Mouse (Mus musculus): ENCODE measurements around the gene Rhebl1. TPM values are rescaled to one million over a fixed set of nuclear protein-coding genes. Genes with fewer than 3 reads are reported as not detected.

The Rhebl1 gene
- polyA plus RNA-seq, 1 experiment: 4.6 TPM

- Histone ChIP-seq H3K27me3 (ENCODE audit: control insufficient read depth, insufficient read depth, low read length) (no peaks in the 10 kb centered on the region), H3K27ac (ENCODE audit: control insufficient read depth, insufficient read depth, low read depth, low read length) (no peak overlapping the region; the same call in 1 of the 2 replicates), H3K36me3 (ENCODE audit: control insufficient read depth, insufficient read depth, low read length) (no peaks in the 10 kb centered on the region; the same call in none of the 2 replicates), H3K4me3 (ENCODE audit: control insufficient read depth, low read depth, low read length) (peak overlapping the region; percentile 68), H3K4me1 (ENCODE audit: control insufficient read depth, insufficient read depth, low read length) (peaks cover 30% of the 10 kb centered on the region)
- TF ChIP-seq POLR2A (IDR thresholded peaks at IDR 0.05; ENCODE audit: control insufficient read depth, low read depth, low read length) (no peak), CTCF (IDR thresholded peaks at IDR 0.05; ENCODE audit: control insufficient read depth, insufficient read depth, insufficient replicate concordance, low read depth, low read length) (no peak)
Observed at GRCm38 (mm10) chr15:98869342-98870178, 24.8 kb downstream of the Rhebl1 start.

DNA sequence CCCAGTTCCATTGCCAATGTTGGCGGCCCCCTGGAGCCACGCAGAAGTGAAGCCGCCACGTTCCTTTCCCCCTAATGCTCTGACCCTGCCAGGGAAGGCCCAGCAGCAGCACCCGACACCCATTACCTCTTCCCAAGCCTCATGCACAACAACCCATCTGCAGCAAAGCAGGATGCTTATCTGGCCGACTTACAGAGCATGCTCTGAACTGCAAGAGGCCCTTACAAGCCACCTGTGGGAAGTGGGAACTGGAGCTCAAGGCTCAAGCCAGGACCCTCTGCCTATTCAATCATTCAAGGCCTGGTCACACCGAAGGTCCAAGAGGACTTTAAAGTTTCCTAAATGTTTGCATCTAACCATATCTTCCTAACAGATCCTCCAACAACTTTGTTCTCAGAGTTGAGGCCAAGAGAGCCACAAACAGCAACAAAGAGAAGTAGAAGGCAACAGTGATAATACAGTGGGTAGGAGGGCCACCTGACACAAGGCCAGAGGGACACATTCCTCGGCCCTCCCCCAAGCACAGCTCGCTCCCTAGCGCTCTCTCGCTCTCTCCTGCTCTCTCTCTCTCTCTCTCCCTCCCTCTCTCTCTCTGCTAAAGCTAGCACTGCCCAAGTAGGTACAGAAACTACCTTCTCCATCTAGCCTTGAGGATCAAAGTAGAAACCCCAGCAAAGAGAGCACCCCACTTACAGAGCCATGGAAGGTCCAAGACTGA, 25.8 kb downstream of the Rhebl1 start:
- no peak overlapping the region; the same call in none of the 2 replicates for H3K27ac ChIP-seq (ENCODE audit: control insufficient read depth, insufficient read depth, low read depth, low read length)
- TF ChIP-seq CTCF (IDR thresholded peaks at IDR 0.05; ENCODE audit: control insufficient read depth, insufficient read depth, insufficient replicate concordance, low read depth, low read length): no peak
- no peak for TF ChIP-seq POLR2A (IDR thresholded peaks at IDR 0.05; ENCODE audit: control insufficient read depth, low read depth, low read length)
- H3K27me3 ChIP-seq (ENCODE audit: control insufficient read depth, insufficient read depth, low read length): no peaks in the 10 kb centered on the region
- peaks cover 30% of the 10 kb centered on the region for H3K4me1 ChIP-seq (ENCODE audit: control insufficient read depth, insufficient read depth, low read length)
- no peak overlapping the region; the same call in 1 of the 2 replicates for H3K4me3 ChIP-seq (ENCODE audit: control insufficient read depth, low read depth, low read length)
- H3K36me3 ChIP-seq (ENCODE audit: control insufficient read depth, insufficient read depth, low read length): peaks cover 2% of the 10 kb centered on the region

DNA sequence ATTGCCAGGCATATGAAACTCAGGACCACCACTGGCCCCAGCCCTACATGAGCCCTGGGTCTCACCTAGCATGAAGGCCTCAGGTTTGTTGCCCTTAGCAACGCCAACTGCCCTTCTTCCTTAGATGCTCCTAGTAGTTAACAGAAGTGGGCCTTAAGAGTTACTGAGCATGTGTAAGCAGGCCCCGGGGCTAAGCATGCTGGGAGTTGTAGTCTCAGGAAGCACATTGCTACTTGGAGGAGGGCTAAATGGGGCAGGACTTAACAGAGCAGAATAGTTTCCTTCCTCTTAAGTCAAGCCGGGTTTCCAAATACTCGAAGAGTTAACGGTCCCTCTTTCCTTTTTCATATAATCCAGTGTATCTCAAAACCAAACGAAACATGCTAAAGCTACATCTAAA, 27.0 kb downstream of the Rhebl1 start:
- Histone ChIP-seq H3K27ac (ENCODE audit: control insufficient read depth, insufficient read depth, low read depth, low read length) (peak overlapping the region; percentile 70), H3K36me3 (ENCODE audit: control insufficient read depth, insufficient read depth, low read length) (peaks cover 2% of the 10 kb centered on the region), H3K4me3 (ENCODE audit: control insufficient read depth, low read depth, low read length) (peak overlapping the region; percentile 72), H3K27me3 (ENCODE audit: control insufficient read depth, insufficient read depth, low read length) (no peaks in the 10 kb centered on the region), H3K4me1 (ENCODE audit: control insufficient read depth, insufficient read depth, low read length) (peaks cover 27% of the 10 kb centered on the region)
- peak; percentile 39; the same call in 1 of the 2 replicates for TF ChIP-seq POLR2A (IDR thresholded peaks at IDR 0.05; ENCODE audit: control insufficient read depth, low read depth, low read length)
- no peak for TF ChIP-seq CTCF (IDR thresholded peaks at IDR 0.05; ENCODE audit: control insufficient read depth, insufficient read depth, insufficient replicate concordance, low read depth, low read length)

DNA sequence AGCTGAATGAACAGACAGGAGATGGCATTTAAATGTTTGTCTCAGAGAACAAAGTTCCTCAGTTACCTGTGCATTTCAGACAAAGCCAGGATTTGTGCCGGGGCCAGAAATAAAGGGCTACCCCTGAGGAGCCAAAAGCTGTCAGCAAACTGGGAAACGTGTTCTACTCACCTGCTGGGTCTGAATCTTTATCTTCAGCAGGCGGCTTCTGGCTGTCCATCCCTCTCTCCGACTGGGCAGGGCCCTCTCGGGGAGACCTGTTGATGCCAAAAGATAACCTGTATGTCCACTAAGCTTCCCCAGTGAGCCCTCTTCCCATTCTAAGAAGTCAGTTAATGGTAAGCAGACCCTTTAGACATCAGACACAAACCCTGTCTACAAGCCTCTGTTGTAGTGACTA, 27.8 kb downstream of the Rhebl1 start:
- TF ChIP-seq CTCF (IDR thresholded peaks at IDR 0.05; ENCODE audit: control insufficient read depth, insufficient read depth, insufficient replicate concordance, low read depth, low read length) (no peak), POLR2A (IDR thresholded peaks at IDR 0.05; ENCODE audit: control insufficient read depth, low read depth, low read length) (no peak)

GRCm38 (mm10) chr15:98865771-98866170, 28.6 kb downstream of the Rhebl1 start:
- no peaks in the 10 kb centered on the region for H3K27me3 ChIP-seq (ENCODE audit: control insufficient read depth, insufficient read depth, low read length)
- peak overlapping the region; percentile 72 for H3K4me3 ChIP-seq (ENCODE audit: control insufficient read depth, low read depth, low read length)
- TF ChIP-seq CTCF (IDR thresholded peaks at IDR 0.05; ENCODE audit: control insufficient read depth, insufficient read depth, insufficient replicate concordance, low read depth, low read length) (no peak), POLR2A (IDR thresholded peaks at IDR 0.05; ENCODE audit: control insufficient read depth, low read depth, low read length) (no peak)
- no peak overlapping the region for H3K27ac ChIP-seq (ENCODE audit: control insufficient read depth, insufficient read depth, low read depth, low read length)
- peaks cover 22% of the 10 kb centered on the region for H3K4me1 ChIP-seq (ENCODE audit: control insufficient read depth, insufficient read depth, low read length)
- H3K36me3 ChIP-seq (ENCODE audit: control insufficient read depth, insufficient read depth, low read length): peaks cover 6% of the 10 kb centered on the region

More for the DNA sequence above, 27.8 kb downstream of the Rhebl1 start:
- H3K36me3 ChIP-seq (ENCODE audit: control insufficient read depth, insufficient read depth, low read length): peaks cover 2% of the 10 kb centered on the region
- no peak overlapping the region for H3K27ac ChIP-seq (ENCODE audit: control insufficient read depth, insufficient read depth, low read depth, low read length)
- no peaks in the 10 kb centered on the region for H3K27me3 ChIP-seq (ENCODE audit: control insufficient read depth, insufficient read depth, low read length)
- H3K4me1 ChIP-seq (ENCODE audit: control insufficient read depth, insufficient read depth, low read length): peaks cover 25% of the 10 kb centered on the region
- H3K4me3 ChIP-seq (ENCODE audit: control insufficient read depth, low read depth, low read length): peak overlapping the region; percentile 72

DNA sequence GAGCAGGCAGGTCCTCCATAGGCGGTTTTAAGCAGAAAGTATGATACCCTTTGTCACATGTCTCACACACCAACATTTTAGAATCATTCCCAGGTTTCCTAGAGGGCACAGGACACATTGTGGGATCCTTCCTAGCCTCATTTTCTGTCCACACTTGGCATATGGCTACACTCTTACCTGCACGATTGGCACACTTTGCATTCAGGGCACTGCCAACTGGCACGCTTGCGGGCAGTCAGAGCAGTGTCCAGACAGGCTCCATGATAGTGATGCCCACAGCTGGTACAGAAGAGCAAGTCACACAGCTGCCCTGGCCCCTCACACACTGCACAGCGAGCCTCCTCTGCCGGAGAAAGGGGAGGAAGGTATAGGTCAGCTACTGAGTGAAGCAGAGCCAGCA, 29.4 kb downstream of the Rhebl1 start:
- Histone ChIP-seq H3K4me1 (ENCODE audit: control insufficient read depth, insufficient read depth, low read length) (peaks cover 14% of the 10 kb centered on the region), H3K36me3 (ENCODE audit: control insufficient read depth, insufficient read depth, low read length) (peaks cover 7% of the 10 kb centered on the region), H3K4me3 (ENCODE audit: control insufficient read depth, low read depth, low read length) (no peak overlapping the region), H3K27ac (ENCODE audit: control insufficient read depth, insufficient read depth, low read depth, low read length) (no peak overlapping the region), H3K27me3 (ENCODE audit: control insufficient read depth, insufficient read depth, low read length) (no peaks in the 10 kb centered on the region)
- no peak for TF ChIP-seq POLR2A (IDR thresholded peaks at IDR 0.05; ENCODE audit: control insufficient read depth, low read depth, low read length)
- no peak for TF ChIP-seq CTCF (IDR thresholded peaks at IDR 0.05; ENCODE audit: control insufficient read depth, insufficient read depth, insufficient replicate concordance, low read depth, low read length)

DNA sequence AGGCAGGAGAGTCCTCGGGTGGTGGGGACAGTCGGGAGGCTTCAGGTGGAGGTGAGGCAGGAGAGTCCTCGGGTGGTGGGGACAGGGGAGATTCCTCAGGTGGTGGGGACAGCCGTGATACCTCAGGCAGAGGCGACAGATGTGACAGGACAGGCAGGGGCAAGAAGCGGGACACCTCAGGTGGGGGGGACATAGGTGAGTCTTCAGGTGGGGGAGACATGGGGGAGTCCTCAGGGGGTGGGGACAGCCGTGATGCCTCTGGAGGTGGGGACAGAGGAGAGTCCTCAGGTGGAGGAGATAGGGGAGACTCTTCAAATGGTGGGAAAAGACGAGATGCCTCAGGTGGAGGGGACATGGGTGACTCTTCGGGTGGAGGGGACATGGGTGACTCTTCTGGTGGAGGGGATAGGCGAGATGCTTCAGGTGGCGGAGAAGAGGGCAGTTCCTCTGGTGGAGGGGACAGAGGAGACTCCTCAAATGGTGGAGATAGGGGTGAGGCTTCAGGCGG, 30.8 kb downstream of the Rhebl1 start:
- no peaks in the 10 kb centered on the region for H3K27me3 ChIP-seq (ENCODE audit: control insufficient read depth, insufficient read depth, low read length)
- no peak overlapping the region for H3K4me3 ChIP-seq (ENCODE audit: control insufficient read depth, low read depth, low read length)
- peaks cover 8% of the 10 kb centered on the region for H3K36me3 ChIP-seq (ENCODE audit: control insufficient read depth, insufficient read depth, low read length)
- no peak for TF ChIP-seq CTCF (IDR thresholded peaks at IDR 0.05; ENCODE audit: control insufficient read depth, insufficient read depth, insufficient replicate concordance, low read depth, low read length)
- no peak for TF ChIP-seq POLR2A (IDR thresholded peaks at IDR 0.05; ENCODE audit: control insufficient read depth, low read depth, low read length)
- no peak overlapping the region for H3K27ac ChIP-seq (ENCODE audit: control insufficient read depth, insufficient read depth, low read depth, low read length)
- peaks cover 9% of the 10 kb centered on the region; the same call in 1 of the 2 replicates for H3K4me1 ChIP-seq (ENCODE audit: control insufficient read depth, insufficient read depth, low read length)
